ENCODE assay signal across 22 mouse cellular contexts in the genomic region with DNA sequence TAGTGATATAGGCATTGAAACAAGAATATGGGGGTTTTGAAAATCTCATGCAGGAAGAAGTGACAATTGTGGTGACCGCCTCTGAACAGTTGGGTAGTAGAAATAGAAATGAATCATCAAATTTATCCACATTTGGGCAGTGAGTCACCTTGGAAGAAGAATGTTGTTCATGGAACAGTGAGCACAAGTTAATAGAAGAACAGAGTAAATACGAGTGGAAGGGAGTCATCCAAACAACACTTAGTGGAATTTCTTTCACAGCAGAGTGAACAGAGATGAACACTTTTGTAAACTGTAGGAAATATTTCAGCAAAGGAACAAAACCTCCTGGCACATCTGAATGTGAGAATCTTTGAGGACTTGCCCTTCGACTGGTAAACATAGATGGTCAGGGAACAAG.
DNase-seq lines count a peak whose midpoint lies in the region; ATAC-seq lines count a peak whose summit lies in the region.
"Had no signal": no experiment of that assay in that cellular context is flagged by ENCODE, and none has a peak within 500 bp of the region (broad histone marks: within the 10 kb centered on the region; RNA-seq: fewer than 3 reads in every experiment).

No protein-coding gene starts in this region.

- 0 out of 2 replicates have a peak, but pooled peaks have one; percentile 52 for ATAC-seq in frontal cortex, adult (ENCODE audit: low TSS enrichment)
- ATAC-seq: activated CD4-positive, CD25-positive, alpha-beta regulatory T cell, adult 4 months; CD4-positive, CD25-positive, alpha-beta regulatory T cell, adult 4 months; forebrain, embryonic 14.5 days; forebrain, embryonic 16.5 days had no signal

- no peak for DNase-seq in frontal cortex, postnatal 25 days (ENCODE audit: low spot score in 2 of 2)
- peak; percentile 33 for DNase-seq in kidney, adult 9 months
- no peak for DNase-seq in kidney, postnatal 25 days
- DNase-seq in Muller cell, postnatal 12 days (ENCODE audit: inconsistent ontology term): peak; percentile 90
- peak; percentile 42 for DNase-seq in brain, adult 2 months (ENCODE audit: low read depth, low spot score)
- DNase-seq in layer of hippocampus, adult 18-20 months (ENCODE audit: low spot score in 2 of 2): no peak
- DNase-seq: adrenal gland, adult 8-10 months; adrenal gland, postnatal 14 days; adrenal gland, postnatal 36 days; B cell, adult 2 months; cerebellum, adult 11 months; cerebellum, adult 18-20 months; cerebellum, adult 8-10 months; cerebellum, adult 9-11 months; cerebellum, postnatal 14 days; cerebellum, postnatal 36 days; embryo, embryonic 11 days had no signal

Comparison
In these comparisons a context has a peak if more than half of its experiments do, and no peak if none do; other contexts are left out.
1. DNase-seq: peak in kidney, adult 9 months (single experiment), Muller cell, postnatal 12 days (single experiment) and brain, adult 2 months (single experiment); none in frontal cortex, postnatal 25 days (0 of 2), kidney, postnatal 25 days (0 of 2) and layer of hippocampus, adult 18-20 months (0 of 2).